Mouse (Mus musculus) Patski (cell line): ENCODE measurements around the gene Cdc37. TPM values are rescaled to one million over a fixed set of nuclear protein-coding genes. Genes with fewer than 3 reads are reported as not detected.

Experiments
- ATAC-seq: fragments of 100-300 bp; one replicate; pipeline ENCODE4 v1.8.0; 2021
- CTCF ChIA-PET: fragments of 350-600 bp; sonication (Branson Sonifier 250); formaldehyde crosslinking; loops from one replicate; lab custom pipeline; 2022; ENCODE audit warnings: inconsistent platforms; lab: Charles Lee
- POLR2A ChIA-PET: fragments of 350-600 bp; sonication (Branson Sonifier 250); formaldehyde crosslinking; loops from one replicate; lab custom pipeline; 2022; ENCODE audit warnings: antibody characterized with exemption, inconsistent platforms; lab: Charles Lee
- DNase-seq: peaks from one replicate; pipeline ENCODE4 v3.0.0-alpha.2; 2011; ENCODE audit warnings: low read depth, low spot score
- H3K27me3 ChIP-seq: fragments of 371-371 bp; one replicate; pipeline ENCODE4 v1.5.1; 2021
- CTCF ChIP-seq: fragments of 100-300 bp; IDR thresholded peaks from one replicate; pipeline ENCODE4 v1.5.1; 2021
- in situ Hi-C: fragments of 300-500 bp; cut with MboI; formaldehyde crosslinking; loops from 3 replicates; pipeline ENCODE4 v1.11.1; 2018; ENCODE audit warnings: low pct_unique_long_range_greater_than_20kb, mixed read lengths
- polyA plus RNA-seq: library from polyadenylated mRNA; unstranded; gene quantifications from one replicate; pipeline ENCODE4 v1.2.3, GENCODE M21; 2021

Cdc37 gene
- polyA plus RNA-seq, 1 experiment from 2014 or later, result 312 TPM

- TF ChIP-seq CTCF, result no peak
- ChIA-PET CTCF (interaction anchor here (0.9 to 2.7 kb wide), 18 partner anchors 9 to 235 kb away, joined by 3 to 12 read pairs (median 5); partner anchors contain the start of genes Gm38431, Gm49373 and Raver1), POLR2A (interaction anchor here (0.6 to 1.0 kb wide), 3 partner anchors 10 to 71 kb away, joined by 3 read pairs; no protein-coding TSS in a partner anchor)
- H3K27me3 ChIP-seq, result no peaks in the 10 kb centered on the region
- ATAC-seq (no peak), DNase-seq (no peak)
- in situ Hi-C loops, result loop anchor here (10.0 kb wide), 1 partner anchor 232 kb away; no protein-coding TSS in a partner anchor
Observed at GRCm38 (mm10) chr9:21136401-21136800, 13.4 kb downstream of the Cdc37 start.

- in situ Hi-C loops, result loop anchor here (10.0 kb wide), 1 partner anchor 231 kb away; no protein-coding TSS in a partner anchor
- no peak for DNase-seq
- ATAC-seq, result no peak
- TF ChIP-seq CTCF, result no peak
- H3K27me3 ChIP-seq, result no peaks in the 10 kb centered on the region
- ChIA-PET CTCF (interaction anchor here (0.9 to 2.7 kb wide), 13 partner anchors 10 to 235 kb away, joined by 3 to 12 read pairs (median 5); partner anchors contain the start of genes Gm38431 and Raver1), POLR2A (interaction anchor here (1.0 kb wide), 1 partner anchor 10 kb away, joined by 3 read pairs; no protein-coding TSS in a partner anchor)
Observed at GRCm38 (mm10) chr9:21135941-21136381, 13.8 kb downstream of the Cdc37 start.

GRCm38 (mm10) chr9:21135329-21135890 lies 14.4 kb downstream of the Cdc37 start:
- H3K27me3 ChIP-seq, result no peaks in the 10 kb centered on the region
- in situ Hi-C loops, result loop anchor here (10.0 kb wide), 1 partner anchor 231 kb away; no protein-coding TSS in a partner anchor
- ChIA-PET POLR2A (no interaction called here), CTCF (interaction anchor here (1.8 to 2.7 kb wide), 5 partner anchors 26 to 130 kb away, joined by 6 to 12 read pairs (median 8); no protein-coding TSS in a partner anchor)
- DNase-seq, result no peak
- no peak for TF ChIP-seq CTCF
- ATAC-seq, result no peak

- DNase-seq (peak; percentile 71), ATAC-seq (peak; percentile 20)
- ChIA-PET POLR2A (no interaction called here), CTCF (interaction anchor here (1.5 to 2.3 kb wide), 3 partner anchors 104 to 125 kb away, joined by 3 to 8 read pairs (median 8); partner anchors contain the start of gene Icam4)
- in situ Hi-C loops, result loop anchor here (5.0 to 10.0 kb wide), 2 partner anchors 102 to 230 kb away; partner anchors contain the start of gene Icam5
- no peak for TF ChIP-seq CTCF
- H3K27me3 ChIP-seq, result no peaks in the 10 kb centered on the region
Observed at GRCm38 (mm10) chr9:21134595-21135328, 15.0 kb downstream of the Cdc37 start.

- no peaks in the 10 kb centered on the region for H3K27me3 ChIP-seq
- in situ Hi-C loops, result loop anchor here (5.0 to 10.0 kb wide), 2 partner anchors 101 to 228 kb away; partner anchors contain the start of gene Icam5
Observed at GRCm38 (mm10) chr9:21133064-21133707, 16.6 kb downstream of the Cdc37 start.

GRCm38 (mm10) chr9:21132102-21132775 lies 17.5 kb downstream of the Cdc37 start:
- in situ Hi-C loops, result loop anchor here (5.0 to 10.0 kb wide), 2 partner anchors 100 to 227 kb away; partner anchors contain the start of gene Icam5
- no peaks in the 10 kb centered on the region for H3K27me3 ChIP-seq
- ATAC-seq, result no peak
- no peak for DNase-seq
- ChIA-PET POLR2A (no interaction called here), CTCF (no interaction called here)
- no peak for TF ChIP-seq CTCF

More at GRCm38 (mm10) chr9:21133064-21133707, 16.6 kb downstream of the Cdc37 start:
- TF ChIP-seq CTCF, result no peak
- POLR2A ChIA-PET, result no interaction called here
- no peak for ATAC-seq
- DNase-seq, result no peak
- CTCF ChIA-PET, result interaction anchor here (1.1 kb wide), 1 partner anchor 102 kb away, joined by 3 read pairs; no protein-coding TSS in a partner anchor

- H3K27me3 ChIP-seq, result no peaks in the 10 kb centered on the region
- DNase-seq (peak; percentile 97), ATAC-seq (peak; percentile 88)
- CTCF ChIA-PET, result no interaction called here
- no peak for TF ChIP-seq CTCF
- in situ Hi-C loops, result loop anchor here (5.0 to 10.0 kb wide), 2 partner anchors 99 to 227 kb away; partner anchors contain the start of gene Icam5
- POLR2A ChIA-PET, result interaction anchor here (1.4 kb wide), 1 partner anchor 40 kb away, joined by 6 read pairs; the partner anchor contains the start of genes Gm38431 and Raver1
Observed at GRCm38 (mm10) chr9:21131059-21131956, 18.5 kb downstream of the Cdc37 start, which contains the start of gene Tyk2. Tyk2 (minus strand) TSS chr9:21131243.

GRCm38 (mm10) chr9:21126259-21126627 lies 23.5 kb downstream of the Cdc37 start:
- H3K27me3 ChIP-seq, result no peaks in the 10 kb centered on the region
- POLR2A ChIA-PET, result interaction anchor here (0.7 to 1.3 kb wide), 2 partner anchors 10 to 26 kb away, joined by 3 read pairs; no protein-coding TSS in a partner anchor
- in situ Hi-C loops, result no loop called here
- DNase-seq (no peak), ATAC-seq (peak; percentile 18)
- TF ChIP-seq CTCF, result no peak
- CTCF ChIA-PET, result interaction anchor here (0.6 to 1.4 kb wide), 2 partner anchors 11 to 95 kb away, joined by 3 to 4 read pairs; no protein-coding TSS in a partner anchor
